8 mouse cellular contexts compared by ENCODE assay signal in the genomic region with DNA sequence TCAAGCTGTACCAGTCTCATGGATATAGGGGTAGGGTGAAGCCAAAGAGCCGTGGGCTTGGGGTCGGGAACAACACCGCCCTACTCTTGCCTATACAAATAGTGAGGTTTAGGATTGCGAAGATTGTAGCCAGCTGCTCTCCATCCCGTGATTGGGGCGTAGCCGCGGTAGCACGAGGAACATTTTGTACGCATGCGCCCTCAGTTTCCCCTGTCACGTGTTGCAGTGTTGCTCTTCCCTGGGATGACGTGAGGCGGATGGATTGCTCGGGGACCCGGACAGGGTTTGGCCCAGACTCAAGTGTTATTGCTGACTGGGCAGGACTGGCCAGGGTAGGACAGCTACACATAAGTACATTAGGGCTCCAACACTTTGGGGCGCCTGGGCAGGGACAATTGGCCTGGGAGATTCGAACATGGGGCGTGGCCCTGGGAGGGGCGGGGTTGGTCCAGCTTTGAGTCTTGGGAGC. TPM values are rescaled to one million over a fixed set of nuclear protein-coding genes. Genes with fewer than 3 reads are reported as not detected.
A peak's percentile ranks its signal among the peaks of the same experiment; 100 is the strongest.
DNase-seq lines count a peak whose midpoint lies in the region; ATAC-seq and TF ChIP-seq lines count a peak whose summit lies in the region.

No protein-coding gene starts in this region.

- H3K4me2 ChIP-seq in hindbrain, embryonic 13.5 days, result peak overlapping the region; percentile 93

- H3K27me3 ChIP-seq in Patski, result no peaks in the 10 kb centered on the region
- no peaks in the 10 kb centered on the region for H3K27me3 ChIP-seq in hindbrain, embryonic 13.5 days

- H3K36me3 ChIP-seq in hindbrain, embryonic 13.5 days, result no peaks in the 10 kb centered on the region

- POLR2A ChIA-PET in Patski (lab: Charles Lee), result interaction anchor here (0.7 kb wide), 1 partner anchor 223 kb away, joined by 3 read pairs; no protein-coding TSS in a partner anchor

- H3K9ac ChIP-seq in hindbrain, embryonic 13.5 days, result peak overlapping the region; percentile 74

- in situ Hi-C loops in Patski (cut with MboI; ENCODE audit: low pct_unique_long_range_greater_than_20kb), result no loop called here

- H3K4me3 ChIP-seq in hindbrain, embryonic 13.5 days, result peak overlapping the region; percentile 74

- H3K9me3 ChIP-seq in hindbrain, embryonic 13.5 days, result no peaks in the 10 kb centered on the region

- CTCF ChIA-PET in Patski (lab: Charles Lee), result interaction anchor here (0.9 to 1.5 kb wide), 4 partner anchors 11 to 64 kb away, joined by 3 to 4 read pairs (median 3); a partner anchor contains a TSS

- H3K27ac ChIP-seq in hindbrain, embryonic 13.5 days, result peak overlapping the region; percentile 98

- TF ChIP-seq CTCF in Patski (IDR thresholded peaks at IDR 0.05), result no peak

- ATAC-seq in Patski, result peak; percentile 71
- ATAC-seq in hindbrain, embryonic 13.5 days (ENCODE audit: low FRiP score), result peak; percentile 87

- under 1% methylated on average over 20 of the region's 20 CpGs for WGBS in hindbrain, embryonic 13.5 days

- peaks cover 15% of the 10 kb centered on the region for H3K4me1 ChIP-seq in hindbrain, embryonic 13.5 days (replicated peaks)

- DNase-seq in Patski (ENCODE audit: low read depth, low spot score), result peak; percentile 72
- peak; percentile 89 to 90 for DNase-seq in cerebellum, postnatal 14 days
- peak; percentile 77 to 83 for DNase-seq in frontal cortex, postnatal 14 days (ENCODE audit: low spot score in 2 of 2)
- peak; percentile 70 for DNase-seq in layer of hippocampus, postnatal 25 days (ENCODE audit: extremely low spot score in 1 of 2, low spot score in 1 of 2)
- peak; percentile 92 for DNase-seq in lung, postnatal 25 days (ENCODE audit: low spot score)
- peak; percentile 90 for DNase-seq in retina, embryonic 14.5 days (ENCODE audit: low spot score)
- peak; percentile 78 for DNase-seq in thymus, postnatal 4 days

RNA-seq across cellular contexts. Expression of a gene that starts 0.5 kb away (rescaled TPM):
- polyA plus RNA-seq in Patski (2021), result 9.7 TPM
- 3.1 and 4.3 TPM in 2 replicates for polyA plus RNA-seq in hindbrain, embryonic 13.5 days (2015; fragmentation: Nextera tagmentation; extraction: Ambion mirVana)
- 1 to 10 TPM; 1.4 to 1.7 TPM for total RNA-seq in layer of hippocampus, postnatal 25 days (2021)

RNA-seq across cellular contexts. Expression of a gene that starts 0.8 kb away (rescaled TPM):
- polyA plus RNA-seq in Patski (2021), result 0.14 TPM
- polyA plus RNA-seq in hindbrain, embryonic 13.5 days (2015; fragmentation: Nextera tagmentation; extraction: Ambion mirVana), result 0.43 and 0.66 TPM in 2 replicates
- under 1 TPM; 0.22 to 0.73 TPM for total RNA-seq in layer of hippocampus, postnatal 25 days (2021)

RNA-seq across cellular contexts. Expression of a gene that starts 10.8 kb away (rescaled TPM):
- polyA plus RNA-seq in Patski (2021), result 78.3 TPM
- polyA plus RNA-seq in hindbrain, embryonic 13.5 days (2015; fragmentation: Nextera tagmentation; extraction: Ambion mirVana), result 84.2 and 90.1 TPM in 2 replicates
- total RNA-seq in layer of hippocampus, postnatal 25 days (2021), result 100 to 1,000 TPM; 437 to 515 TPM

RNA-seq across cellular contexts. Expression of a gene that starts 27.8 kb away (rescaled TPM):
- 35.2 TPM for polyA plus RNA-seq in Patski (2021)
- polyA plus RNA-seq in hindbrain, embryonic 13.5 days (2015; fragmentation: Nextera tagmentation; extraction: Ambion mirVana), result 118 and 126 TPM in 2 replicates
- total RNA-seq in layer of hippocampus, postnatal 25 days (2021), result 10 to 100 TPM; 47.1 to 55.1 TPM

RNA-seq across cellular contexts. Expression of a gene that starts 33.9 kb away (rescaled TPM):
- polyA plus RNA-seq in Patski (2021), result 2.6 TPM
- polyA plus RNA-seq in hindbrain, embryonic 13.5 days (2015; fragmentation: Nextera tagmentation; extraction: Ambion mirVana), result 13.1 and 16.8 TPM in 2 replicates
- 10 to 100 TPM in 1 of 2 experiments, 1 to 10 TPM in 1; 6.4 to 13.1 TPM for total RNA-seq in layer of hippocampus, postnatal 25 days (2021)

Comparison
In these comparisons a context has a peak if more than half of its experiments do, and no peak if none do; other contexts are left out.
1. Peak in every context shown above with its lines: DNase-seq, ATAC-seq, H3K4me3 ChIP-seq and H3K27ac ChIP-seq.